Mouse (Mus musculus) cerebellum, adult 2 months (tissue): ENCODE results near the gene Cish.

ENCODE experiments used
- CTCF ChIP-seq: fragments of 200-500 bp; IDR thresholded peaks from 2 replicates; pipeline ENCODE4 v1.5.1; 2011; ENCODE audit warnings: low read depth, mild to moderate bottlenecking, control low read depth, low read length, moderate library complexity, borderline replicate concordance; ENCODE audit not compliant: insufficient read depth
- POLR2A ChIP-seq: fragments of 200-500 bp; IDR thresholded peaks from 2 replicates; pipeline ENCODE4 v1.6.1; 2011; ENCODE audit warnings: low read length, control low read depth, borderline replicate concordance; ENCODE audit not compliant: insufficient read depth

DNA sequence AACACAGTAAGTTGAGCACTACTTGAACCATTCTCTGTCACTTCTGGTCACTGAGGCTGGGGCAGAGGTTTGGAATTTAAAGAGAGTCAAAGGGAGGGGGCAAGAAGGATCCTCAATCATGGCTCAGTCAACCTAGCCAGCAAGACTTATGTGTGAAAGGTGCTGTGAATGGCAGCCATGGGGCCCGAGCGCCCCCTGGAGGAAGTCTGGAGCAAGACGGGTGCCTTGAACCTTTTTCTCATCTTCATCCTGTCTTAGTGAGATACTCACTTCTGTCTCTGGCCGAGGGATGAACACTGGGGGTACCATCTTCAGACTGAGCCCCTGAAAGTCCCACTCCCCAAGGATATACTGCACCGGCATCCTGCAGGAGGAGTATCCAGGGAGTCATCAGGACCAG, 40.1 kb downstream of the Cish start:
- TF ChIP-seq CTCF (peak; percentile 96), POLR2A (no peak)
